Mouse (Mus musculus): ENCODE results near the gene 4930555G01Rik. TPM values are rescaled to one million over a fixed set of nuclear protein-coding genes. Genes with fewer than 3 reads are reported as not detected.
"Not testable (repeated sequence)": the region's sequence is repeated elsewhere in the genome, so short reads cannot be mapped to it uniquely, and the experiment has no call there.

The 4930555G01Rik gene
- not detected in 2 replicates for polyA plus RNA-seq (2015; fragmentation: Nextera tagmentation; extraction: Ambion mirVana)

DNA sequence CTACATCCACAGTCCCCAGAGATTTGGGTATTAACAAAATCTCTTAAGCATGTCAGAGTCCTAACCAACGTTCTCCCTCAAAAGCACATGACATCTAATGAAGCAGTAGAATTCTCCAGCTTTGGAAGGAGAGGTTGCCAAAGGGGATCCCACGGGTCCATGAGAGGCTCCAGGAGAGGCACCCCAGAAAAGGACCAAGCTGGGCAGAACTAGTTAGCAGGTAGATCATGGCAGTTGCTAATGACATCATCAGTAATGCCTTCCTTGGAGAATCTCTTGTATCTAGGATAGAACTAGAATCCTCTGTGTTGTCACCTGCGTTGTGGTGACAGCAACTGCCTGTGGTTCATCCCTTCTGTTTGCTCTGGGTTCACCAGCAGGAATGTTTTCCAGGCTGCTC, at the start of gene 4930555G01Rik:
4930555G01Rik (plus strand) TSS at position 301 of the 400 bp plus-strand sequence.
- H3K9ac ChIP-seq; H3K4me2 ChIP-seq (replicated peaks); H3K9me3 ChIP-seq; H3K27me3 ChIP-seq; ATAC-seq (ENCODE audit: low FRiP score, low read depth); H3K36me3 ChIP-seq; H3K4me3 ChIP-seq; H3K27ac ChIP-seq; H3K4me1 ChIP-seq: not testable (repeated sequence)
- no CpG with 5 or more reads among the region's 3 CpGs for WGBS

DNA sequence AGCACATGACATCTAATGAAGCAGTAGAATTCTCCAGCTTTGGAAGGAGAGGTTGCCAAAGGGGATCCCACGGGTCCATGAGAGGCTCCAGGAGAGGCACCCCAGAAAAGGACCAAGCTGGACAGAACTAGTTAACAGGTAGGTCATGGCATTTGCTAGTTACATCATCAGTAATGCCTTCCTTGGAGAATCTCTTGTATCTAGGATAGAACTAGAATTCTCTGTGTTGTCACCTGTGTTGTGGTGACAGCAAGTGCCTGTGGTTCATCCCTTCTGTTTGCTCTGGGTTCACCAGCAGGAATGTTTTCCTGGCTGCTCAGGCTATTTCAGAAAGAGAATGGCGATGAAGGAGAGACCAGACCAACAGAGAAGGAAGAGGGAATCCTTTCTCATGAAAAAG, 34.8 kb upstream of the 4930555G01Rik start, which contains the start of gene Gm3298:
Gm3298 (plus strand) TSS at position 301 of the 400 bp plus-strand sequence.
- not testable (repeated sequence) for H3K4me2 ChIP-seq (replicated peaks); H3K27ac ChIP-seq; H3K36me3 ChIP-seq; H3K9ac ChIP-seq; H3K4me3 ChIP-seq; ATAC-seq (ENCODE audit: low FRiP score, low read depth); H3K4me1 ChIP-seq; H3K9me3 ChIP-seq; H3K27me3 ChIP-seq
- WGBS = 75% methylated on average over 1 of the region's 2 CpGs

DNA sequence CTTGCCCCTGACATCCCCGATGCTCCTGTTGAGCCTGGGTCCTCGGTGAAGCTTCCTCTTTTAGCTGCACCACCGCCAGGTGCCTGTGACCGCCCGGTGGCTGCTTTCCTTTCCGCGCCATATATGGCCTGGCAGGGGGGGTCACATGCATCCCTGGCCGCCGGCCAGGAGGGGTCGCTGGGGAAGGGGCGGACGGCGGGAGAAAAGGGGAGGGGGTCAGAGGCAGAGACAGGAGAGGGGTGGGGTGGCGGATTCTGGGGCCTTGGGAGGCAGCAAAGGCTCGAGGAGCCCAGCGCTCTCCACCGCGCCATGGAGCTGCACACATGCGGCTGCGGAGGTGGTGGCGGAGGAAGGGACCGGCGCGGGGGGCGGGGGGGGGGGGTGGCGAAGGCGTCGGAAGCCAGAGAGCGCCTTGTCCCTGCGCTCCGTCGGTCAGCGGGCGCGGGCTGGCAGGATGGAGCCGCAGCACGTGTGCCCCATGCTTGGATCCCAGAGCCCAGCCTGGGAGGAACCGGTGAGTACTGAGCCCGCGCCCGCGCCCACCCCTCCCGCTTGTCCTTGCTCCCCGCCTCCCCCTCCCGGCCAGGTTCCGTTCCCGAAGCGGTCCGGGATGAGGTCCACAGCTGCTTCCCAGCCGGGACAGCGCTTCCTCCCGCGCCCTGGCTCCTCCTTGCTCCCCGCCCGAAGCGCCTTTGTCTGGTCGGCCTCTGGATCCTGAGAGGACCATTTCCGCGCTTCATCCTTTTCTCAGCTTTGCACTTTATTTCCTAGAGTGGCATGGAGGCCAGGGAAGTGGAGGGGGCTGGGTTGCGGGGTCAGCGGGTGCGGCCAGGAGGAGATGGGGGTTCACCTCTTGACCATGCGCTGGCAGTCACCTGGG, 20.4 kb downstream of the 4930555G01Rik start, which contains the start of gene Gm8281:
Gm8281 (plus strand) TSS at position 430 of the 880 bp plus-strand sequence.
- peak within 1 kb of the TSS; percentile 71 for H3K4me2 ChIP-seq (replicated peaks)
- not testable (repeated sequence) for H3K9me3 ChIP-seq; H3K27ac ChIP-seq; H3K27me3 ChIP-seq; H3K4me1 ChIP-seq; H3K36me3 ChIP-seq; ATAC-seq (ENCODE audit: low FRiP score, low read depth)
- H3K9ac ChIP-seq = peak within 1 kb of the TSS; percentile 56
- 2% methylated on average over 31 of the region's 63 CpGs for WGBS
- peak within 1 kb of the TSS; percentile 45 for H3K4me3 ChIP-seq

Other genes with a start within 250 kb of the 4930555G01Rik start
- gene Gm3269, start 212.5 kb upstream of the 4930555G01Rik start, polyA plus RNA-seq (2015; fragmentation: Nextera tagmentation; extraction: Ambion mirVana) = not detected in 2 replicates
- gene Gm3264, start 195.1 kb upstream of the 4930555G01Rik start, polyA plus RNA-seq (2015; fragmentation: Nextera tagmentation; extraction: Ambion mirVana) = 0.34 and 0.57 TPM in 2 replicates
- gene Gm3278, start 158.2 kb upstream of the 4930555G01Rik start, polyA plus RNA-seq (2015; fragmentation: Nextera tagmentation; extraction: Ambion mirVana) = not detected in 2 replicates
- gene Gm8297, start 66.7 kb upstream of the 4930555G01Rik start, polyA plus RNA-seq (2015; fragmentation: Nextera tagmentation; extraction: Ambion mirVana) = not detected in 2 replicates
- gene Gm3298, start 34.7 kb upstream of the 4930555G01Rik start, polyA plus RNA-seq (2015; fragmentation: Nextera tagmentation; extraction: Ambion mirVana) = not detected in 2 replicates
- gene Gm8281, start 20.4 kb downstream of the 4930555G01Rik start, polyA plus RNA-seq (2015; fragmentation: Nextera tagmentation; extraction: Ambion mirVana) = 0.56 and 1.0 TPM in 2 replicates
- gene Gm8279, start 80.9 kb downstream of the 4930555G01Rik start, polyA plus RNA-seq (2015; fragmentation: Nextera tagmentation; extraction: Ambion mirVana) = not detected in 2 replicates
- not detected in 2 replicates for gene Gm3317, start 113.9 kb downstream of the 4930555G01Rik start, polyA plus RNA-seq (2015; fragmentation: Nextera tagmentation; extraction: Ambion mirVana)
- gene Gm8271, start 135.2 kb downstream of the 4930555G01Rik start, polyA plus RNA-seq (2015; fragmentation: Nextera tagmentation; extraction: Ambion mirVana) = not detected in 2 replicates
- not detected in 2 replicates for gene Gm3526, start 210.0 kb downstream of the 4930555G01Rik start, polyA plus RNA-seq (2015; fragmentation: Nextera tagmentation; extraction: Ambion mirVana)

All from limb, embryonic 13.5 days (tissue).